Mouse (Mus musculus) heart, embryonic 13.5 days (tissue): ENCODE results near the gene Ubxn7. TPM values are rescaled to one million over a fixed set of nuclear protein-coding genes. Genes with fewer than 3 reads are reported as not detected.

ENCODE experiments used
- ATAC-seq: fragments of 200-750 bp; cut with Nextera tagmentation; 2 replicates; pipeline ENCODE4 v1.8.0; 2017; ENCODE audit warnings: moderate TSS enrichment; ENCODE audit not compliant: insufficient number of reproducible peaks, low FRiP score, low TSS enrichment; ENCODE audit errors: extremely low read depth
- H3K27ac ChIP-seq: fragments of 300-500 bp; sonication (generic); replicated peaks from 2 replicates; pipeline ENCODE4 v1.5.1; 2015; ENCODE audit warnings: moderate library complexity, mild to moderate bottlenecking, inconsistent platforms
- H3K27me3 ChIP-seq: fragments of 300-500 bp; sonication (generic); replicated peaks from 2 replicates; pipeline ENCODE4 v1.6.1; 2015; ENCODE audit warnings: mild to moderate bottlenecking, inconsistent platforms
- H3K36me3 ChIP-seq: fragments of 300-500 bp; sonication (generic); 2 replicates; pipeline ENCODE4 v1.6.1; 2015; ENCODE audit warnings: mild to moderate bottlenecking, inconsistent platforms
- H3K4me1 ChIP-seq: fragments of 300-500 bp; sonication (generic); 2 replicates; pipeline ENCODE4 v1.6.1; 2015; ENCODE audit warnings: inconsistent platforms
- H3K4me2 ChIP-seq: fragments of 300-500 bp; sonication (generic); 2 replicates; pipeline ENCODE4 v1.6.1; 2015; ENCODE audit warnings: inconsistent platforms, mild to moderate bottlenecking, moderate library complexity
- H3K4me3 ChIP-seq: fragments of 300-500 bp; sonication (generic); 2 replicates; pipeline ENCODE4 v1.5.1; 2015; ENCODE audit warnings: moderate library complexity, mild to moderate bottlenecking, inconsistent platforms
- H3K9ac ChIP-seq: fragments of 300-500 bp; sonication (generic); 2 replicates; pipeline ENCODE4 v1.6.1; 2015; ENCODE audit warnings: inconsistent platforms, mild to moderate bottlenecking, moderate library complexity
- H3K9me3 ChIP-seq: fragments of 300-500 bp; sonication (generic); 2 replicates; pipeline ENCODE4 v1.6.1; 2016; ENCODE audit warnings: inconsistent platforms
- WGBS: fragments of 180-500 bp; shearing (Covaris S2); methylation state at CpG from one replicate; pipeline ENCODE4 v1.1.7; 2015; ENCODE audit warnings: mixed read lengths; 5-methylcytosine and 5-hydroxymethylcytosine counted together
- polyA plus RNA-seq: library from polyadenylated mRNA; unstranded; fragments of >200 nt; fragmentation: Nextera tagmentation; extraction: Ambion mirVana; gene quantifications from 2 replicates; pipeline ENCODE4 v1.2.1, GENCODE M21; 2015

Ubxn7 gene
- polyA plus RNA-seq, 1 experiment from 2014 or later: 16.1 TPM

DNA sequence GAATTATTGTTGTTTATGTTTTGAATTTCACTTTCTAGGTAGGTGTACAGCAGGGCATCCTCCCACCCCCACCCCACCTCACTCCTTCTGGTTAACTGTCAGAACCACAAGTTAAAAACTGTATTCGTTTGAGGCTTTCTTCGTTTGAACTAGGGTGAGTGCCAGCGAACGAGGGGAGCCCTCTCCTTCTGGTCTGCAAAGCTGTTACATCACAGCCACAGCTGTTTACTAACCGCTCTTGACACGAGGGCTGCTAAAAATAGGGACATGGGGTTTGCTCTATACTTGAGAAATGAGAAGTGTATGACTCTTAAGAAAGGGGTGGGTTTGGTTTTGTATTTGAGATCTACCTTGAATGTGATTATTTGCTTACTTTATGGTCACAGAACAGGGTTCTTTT is 102.0 kb downstream of the Ubxn7 start:
- peaks cover 4% of the 10 kb centered on the region; the same call in 1 of the 2 replicates for H3K36me3 ChIP-seq
- no peaks in the 10 kb centered on the region for H3K27me3 ChIP-seq
- H3K4me1 ChIP-seq: peaks cover 50% of the 10 kb centered on the region
- peak overlapping the region; percentile 16; the same call in 1 of the 2 replicates for H3K27ac ChIP-seq
- peak overlapping the region; percentile 34; the same call in 1 of the 2 replicates for H3K9ac ChIP-seq
- no peak for ATAC-seq
- peak overlapping the region; percentile 42 for H3K4me2 ChIP-seq
- H3K9me3 ChIP-seq: no peaks in the 10 kb centered on the region
- 27% methylated on average over 6 of the region's 6 CpGs for WGBS
- H3K4me3 ChIP-seq: no peak overlapping the region

DNA sequence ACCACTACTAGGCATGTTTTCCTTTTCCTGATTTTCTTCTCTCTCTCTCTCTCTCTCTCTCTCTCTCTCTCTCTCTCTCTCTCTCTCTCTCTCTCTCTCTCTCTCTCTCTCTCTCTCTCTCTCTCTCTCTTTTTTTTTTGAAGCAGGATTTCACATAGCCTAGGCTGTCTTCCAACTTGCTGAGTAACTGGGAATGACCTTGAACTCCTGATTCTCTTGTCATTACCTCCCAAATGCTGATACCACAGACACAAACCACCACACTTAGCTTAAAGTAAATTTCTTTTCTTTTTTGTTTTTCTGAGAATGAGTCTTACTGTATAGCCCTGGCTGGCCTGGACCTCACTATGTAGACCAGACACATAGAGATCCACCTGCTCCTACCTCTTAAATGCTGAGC is 102.6 kb downstream of the Ubxn7 start:
- H3K36me3 ChIP-seq: peaks cover 7% of the 10 kb centered on the region
- no peak for ATAC-seq
- peak overlapping the region; percentile 17 for H3K27ac ChIP-seq

DNA sequence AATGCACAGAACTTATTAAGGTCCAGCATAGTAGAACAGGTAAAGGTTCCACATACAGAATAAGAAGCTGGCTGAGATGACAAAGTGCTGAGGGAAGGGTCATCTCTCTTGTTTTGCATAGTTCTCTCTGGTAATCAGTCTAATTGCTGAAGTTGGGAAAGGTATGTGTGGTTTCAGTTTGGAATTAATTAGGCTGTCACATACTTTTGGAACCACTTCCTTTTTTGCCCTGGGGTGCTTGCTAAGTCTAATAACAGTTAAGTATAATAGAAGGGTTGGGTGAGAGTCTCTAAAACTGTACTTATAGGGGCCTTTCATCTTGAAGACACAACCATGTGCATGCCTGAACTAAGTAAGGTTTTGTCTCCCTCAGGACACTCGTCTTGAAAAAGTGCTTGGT is 104.6 kb downstream of the Ubxn7 start:
- no peak overlapping the region for H3K27ac ChIP-seq
- WGBS: 47% methylated on average over 1 of the region's 1 CpGs
- H3K9me3 ChIP-seq: no peaks in the 10 kb centered on the region
- no peak overlapping the region for H3K4me2 ChIP-seq
- no peak for ATAC-seq
- peaks cover 25% of the 10 kb centered on the region for H3K36me3 ChIP-seq
- no peak overlapping the region for H3K4me3 ChIP-seq
- no peaks in the 10 kb centered on the region for H3K27me3 ChIP-seq
- no peak overlapping the region for H3K9ac ChIP-seq
- H3K4me1 ChIP-seq: peaks cover 43% of the 10 kb centered on the region

More for the DNA sequence above, 102.6 kb downstream of the Ubxn7 start:
- H3K4me2 ChIP-seq: no peak overlapping the region
- no peak overlapping the region for H3K4me3 ChIP-seq
- H3K27me3 ChIP-seq: no peaks in the 10 kb centered on the region
- peaks cover 45% of the 10 kb centered on the region for H3K4me1 ChIP-seq
- H3K9ac ChIP-seq: no peak overlapping the region
- H3K9me3 ChIP-seq: no peaks in the 10 kb centered on the region

DNA sequence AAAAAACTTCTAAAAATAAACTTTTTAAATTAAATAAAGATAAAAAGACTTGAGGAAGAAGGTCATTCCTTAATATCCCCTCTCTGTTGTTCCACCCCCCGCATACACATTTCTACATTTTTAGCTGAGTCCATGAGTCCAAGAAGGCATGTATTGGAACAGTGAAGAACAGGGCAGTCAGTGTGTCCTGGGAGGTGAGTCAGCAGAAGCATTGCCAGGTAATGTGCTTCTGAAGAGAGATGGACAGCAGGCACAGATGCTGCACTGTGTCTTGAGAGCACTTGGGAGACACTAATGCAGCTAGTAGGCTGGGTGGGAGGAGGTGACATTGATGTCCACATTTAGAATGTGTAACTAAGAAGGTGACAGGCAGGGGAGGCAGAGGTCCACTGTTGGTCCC is 105.2 kb downstream of the Ubxn7 start:
- H3K27ac ChIP-seq: no peak overlapping the region
- no peak overlapping the region for H3K4me2 ChIP-seq
- H3K4me3 ChIP-seq: no peak overlapping the region
- H3K36me3 ChIP-seq: peaks cover 26% of the 10 kb centered on the region
- 98% methylated on average over 1 of the region's 1 CpGs for WGBS
- H3K9ac ChIP-seq: no peak overlapping the region
- H3K4me1 ChIP-seq: peaks cover 37% of the 10 kb centered on the region
- H3K27me3 ChIP-seq: no peaks in the 10 kb centered on the region
- ATAC-seq: no peak
- no peaks in the 10 kb centered on the region for H3K9me3 ChIP-seq

DNA sequence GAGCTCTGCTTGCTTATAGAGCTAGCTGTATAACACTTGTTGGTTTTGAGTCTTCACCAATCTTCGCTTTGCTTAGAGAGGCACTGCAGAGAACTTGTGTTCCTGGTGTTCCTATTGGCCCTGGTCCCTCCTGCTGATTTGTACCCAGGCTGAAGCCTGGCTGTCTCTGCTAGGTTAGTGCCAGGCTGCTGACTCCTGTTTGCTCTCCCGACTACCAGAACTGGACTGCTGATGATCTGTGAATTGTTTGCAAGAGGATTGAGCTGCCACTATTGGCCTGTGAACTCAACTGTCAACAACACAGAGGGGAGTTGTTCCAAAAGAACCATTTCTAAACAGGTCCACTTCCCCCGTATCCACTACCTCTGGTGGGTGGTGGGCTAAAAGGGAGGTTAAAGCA is 109.4 kb downstream of the Ubxn7 start:
- H3K4me2 ChIP-seq: no peak overlapping the region
- no peak overlapping the region for H3K4me3 ChIP-seq
- WGBS: 78% methylated on average over 3 of the region's 3 CpGs
- peaks cover 18% of the 10 kb centered on the region for H3K4me1 ChIP-seq
- H3K36me3 ChIP-seq: peaks cover 36% of the 10 kb centered on the region
- H3K9me3 ChIP-seq: no peaks in the 10 kb centered on the region
- no peak for ATAC-seq
- H3K9ac ChIP-seq: no peak overlapping the region
- no peak overlapping the region for H3K27ac ChIP-seq
- no peaks in the 10 kb centered on the region for H3K27me3 ChIP-seq

Other genes with a start within 250 kb of the Ubxn7 start
- 82.2 and 82.5 TPM in 2 replicates for gene Pigx, start 232.5 kb upstream of the Ubxn7 start, polyA plus RNA-seq
- 18.3 and 20.7 TPM in 2 replicates for gene Cep19, start 232.5 kb upstream of the Ubxn7 start, polyA plus RNA-seq
- gene Nrros, start 166.7 kb upstream of the Ubxn7 start, polyA plus RNA-seq: 5.9 and 8.3 TPM in 2 replicates
- gene Bex6, start 152.4 kb upstream of the Ubxn7 start, polyA plus RNA-seq: not detected in 2 replicates
- gene Fbxo45, start 85.1 kb upstream of the Ubxn7 start, polyA plus RNA-seq: 3.7 and 5.8 TPM in 2 replicates
- gene Wdr53, start 85.0 kb upstream of the Ubxn7 start, polyA plus RNA-seq: 8.4 and 11.0 TPM in 2 replicates
- gene Smco1, start 60.8 kb upstream of the Ubxn7 start, polyA plus RNA-seq: 0.17 and 0.20 TPM in 2 replicates
- 17.6 and 18.0 TPM in 2 replicates for gene Rnf168, start 54.8 kb upstream of the Ubxn7 start, polyA plus RNA-seq
- gene Tm4sf19, start 68.2 kb downstream of the Ubxn7 start, polyA plus RNA-seq: 0.12 TPM in 1 of 2 replicates, not detected in the other
- gene Tctex1d2, start 87.4 kb downstream of the Ubxn7 start, polyA plus RNA-seq: 23.1 and 26.9 TPM in 2 replicates
- gene Pcyt1a, start 98.7 kb downstream of the Ubxn7 start, polyA plus RNA-seq: 35.4 and 41.5 TPM in 2 replicates
- 1.6 and 2.0 TPM in 2 replicates for gene Slc51a, start 155.6 kb downstream of the Ubxn7 start, polyA plus RNA-seq
- gene Zdhhc19, start 164.0 kb downstream of the Ubxn7 start, polyA plus RNA-seq: not detected in 2 replicates